8 mouse cellular contexts compared by ENCODE assay signal in genomic region chr8:84201545-84202245, GRCm38 (mm10). TPM values are rescaled to one million over a fixed set of nuclear protein-coding genes. Genes with fewer than 3 reads are reported as not detected.
DNase-seq lines count a peak whose midpoint lies in the region; ATAC-seq and TF ChIP-seq lines count a peak whose summit lies in the region.

No protein-coding gene starts in this region.

- intact Hi-C loops in gastrocnemius, postnatal 36 days (cut with DNase I) = no loop called here

- H3K4me3 ChIP-seq in layer of hippocampus, adult 2 months = peak overlapping the region; percentile 65
- peak overlapping the region; percentile 62 for H3K4me3 ChIP-seq in liver, embryonic 13.5 days (replicated peaks)

- WGBS in liver, embryonic 13.5 days (ENCODE audit: insufficient replicate concordance) = 26% methylated on average over 15 of the region's 15 CpGs

- DNase-seq in layer of hippocampus, adult 2 months (ENCODE audit: low spot score in 2 of 2) = no peak
- DNase-seq in layer of hippocampus, postnatal 25 days (ENCODE audit: extremely low spot score in 1 of 2, low spot score in 1 of 2) = no peak
- DNase-seq in adrenal gland, postnatal 14 days = peak; percentile 90
- DNase-seq in gastrocnemius, postnatal 36 days = peak; percentile 78 to 82
- DNase-seq in induced T-regulatory cell, adult 2 months (ENCODE audit: low read depth) = peak; percentile 89
- no peak for DNase-seq in liver, embryonic 13.5 days
- peak; percentile 68 to 70 for DNase-seq in natural killer cell, adult 2 months (ENCODE audit: low spot score in 2 of 2)
- no peak for DNase-seq in right cerebral cortex, adult 18-20 months

- no peak for TF ChIP-seq CTCF in layer of hippocampus, adult 2 months (conservative IDR thresholded peaks at IDR 0.05)

- H3K9me3 ChIP-seq in liver, embryonic 13.5 days (replicated peaks) = no peaks in the 10 kb centered on the region

- peak overlapping the region; percentile 78 for H3K4me2 ChIP-seq in liver, embryonic 13.5 days

- peak overlapping the region; percentile 76 for H3K9ac ChIP-seq in liver, embryonic 13.5 days

- 0 out of 2 replicates have a peak, but pooled peaks cover 6% of the 10 kb centered on the region for H3K36me3 ChIP-seq in liver, embryonic 13.5 days

- ATAC-seq in liver, embryonic 13.5 days (ENCODE audit: low read depth) = no peak

- peaks cover 40% of the 10 kb centered on the region for H3K27me3 ChIP-seq in liver, embryonic 13.5 days

- peaks cover 73% of the 10 kb centered on the region for H3K4me1 ChIP-seq in liver, embryonic 13.5 days (replicated peaks)

- H3K27ac ChIP-seq in layer of hippocampus, adult 2 months = peak overlapping the region; percentile 98
- H3K27ac ChIP-seq in liver, embryonic 13.5 days = peak overlapping the region; percentile 82

RNA-seq across cellular contexts. Expression of gene Nanos3, which starts 16.7 kb away (rescaled TPM):
- 1 to 10 TPM; 2.6 to 5.0 TPM for total RNA-seq in layer of hippocampus, adult 2 months (2021)
- 1 to 10 TPM; 2.6 to 3.0 TPM for total RNA-seq in layer of hippocampus, postnatal 25 days (2021)
- 0.67 and 1.2 TPM in 2 replicates for total RNA-seq in adrenal gland, postnatal 14 days (2021)
- total RNA-seq in gastrocnemius, postnatal 36 days (2021) = not detected
- polyA plus RNA-seq in liver, embryonic 13.5 days (2015; fragmentation: Nextera tagmentation; extraction: Ambion mirVana) = 0.28 and 0.34 TPM in 2 replicates

RNA-seq across cellular contexts. Expression of gene Zswim4, which starts 35.2 kb away (rescaled TPM):
- total RNA-seq in layer of hippocampus, adult 2 months (2021) = 10 to 100 TPM; 18.0 to 19.3 TPM
- 10 to 100 TPM; 16.5 to 20.4 TPM for total RNA-seq in layer of hippocampus, postnatal 25 days (2021)
- total RNA-seq in adrenal gland, postnatal 14 days (2021) = 32.3 and 39.5 TPM in 2 replicates
- 1 to 10 TPM; 7.1 to 8.4 TPM for total RNA-seq in gastrocnemius, postnatal 36 days (2021)
- 2.1 and 2.2 TPM in 2 replicates for polyA plus RNA-seq in liver, embryonic 13.5 days (2015; fragmentation: Nextera tagmentation; extraction: Ambion mirVana)

RNA-seq across cellular contexts. Expression of gene D8Ertd738e, which starts 47.8 kb away (rescaled TPM):
- 100 to 1,000 TPM; 143 to 146 TPM for total RNA-seq in layer of hippocampus, adult 2 months (2021)
- 100 to 1,000 TPM; 140 to 152 TPM for total RNA-seq in layer of hippocampus, postnatal 25 days (2021)
- total RNA-seq in adrenal gland, postnatal 14 days (2021) = 251 and 255 TPM in 2 replicates
- total RNA-seq in gastrocnemius, postnatal 36 days (2021) = 100 to 1,000 TPM; 166 to 182 TPM
- 229 and 245 TPM in 2 replicates for polyA plus RNA-seq in liver, embryonic 13.5 days (2015; fragmentation: Nextera tagmentation; extraction: Ambion mirVana)

RNA-seq across cellular contexts. Expression of gene 4930432K21Rik, which starts 53.9 kb away (rescaled TPM):
- 1 to 10 TPM; 2.1 to 2.9 TPM for total RNA-seq in layer of hippocampus, adult 2 months (2021)
- total RNA-seq in layer of hippocampus, postnatal 25 days (2021) = 1 to 10 TPM; 1.4 to 2.1 TPM
- 0.49 and 0.82 TPM in 2 replicates for total RNA-seq in adrenal gland, postnatal 14 days (2021)
- under 1 TPM in 1 of 2 experiments, not detected in 1; 0.28 TPM for total RNA-seq in gastrocnemius, postnatal 36 days (2021)
- 0.13 and 0.25 TPM in 2 replicates for polyA plus RNA-seq in liver, embryonic 13.5 days (2015; fragmentation: Nextera tagmentation; extraction: Ambion mirVana)

RNA-seq across cellular contexts. Expression of gene Cc2d1a, which starts 54.0 kb away (rescaled TPM):
- total RNA-seq in layer of hippocampus, adult 2 months (2021) = 10 to 100 TPM; 53.2 to 57.8 TPM
- 10 to 100 TPM; 52.6 to 54.0 TPM for total RNA-seq in layer of hippocampus, postnatal 25 days (2021)
- 23.8 and 31.0 TPM in 2 replicates for total RNA-seq in adrenal gland, postnatal 14 days (2021)
- total RNA-seq in gastrocnemius, postnatal 36 days (2021) = 10 to 100 TPM; 15.7 to 16.1 TPM
- 5.4 and 6.2 TPM in 2 replicates for polyA plus RNA-seq in liver, embryonic 13.5 days (2015; fragmentation: Nextera tagmentation; extraction: Ambion mirVana)

Comparison
In these comparisons a context has a peak if more than half of its experiments do, and no peak if none do; other contexts are left out.
1. DNase-seq: peak in adrenal gland, postnatal 14 days (single experiment), gastrocnemius, postnatal 36 days (2 of 2), induced T-regulatory cell, adult 2 months (single experiment) and natural killer cell, adult 2 months (2 of 2); none in layer of hippocampus, adult 2 months (0 of 2), layer of hippocampus, postnatal 25 days (0 of 2), liver, embryonic 13.5 days (single experiment) and right cerebral cortex, adult 18-20 months (single experiment).